Mouse (Mus musculus) monocyte, adult 2 months (primary cell): Measurements from ENCODE around the gene Tmprss6.

ENCODE experiments used
- DNase-seq, 2 experiments: peaks; one replicate each; pipeline ENCODE4 v3.0.0; 2022; ENCODE audit warnings: low spot score in 2 of 2, low read depth in 1 of 2

Gene Tmprss6

GRCm38 (mm10) chr15:78422046-78422956 lies 46.1 kb downstream of the Tmprss6 start:
- peak in 1 of 2 experiments; percentile 79 for DNase-seq

GRCm38 (mm10) chr15:78420395-78420794 lies 48.0 kb downstream of the Tmprss6 start:
- no peak for DNase-seq

DNA sequence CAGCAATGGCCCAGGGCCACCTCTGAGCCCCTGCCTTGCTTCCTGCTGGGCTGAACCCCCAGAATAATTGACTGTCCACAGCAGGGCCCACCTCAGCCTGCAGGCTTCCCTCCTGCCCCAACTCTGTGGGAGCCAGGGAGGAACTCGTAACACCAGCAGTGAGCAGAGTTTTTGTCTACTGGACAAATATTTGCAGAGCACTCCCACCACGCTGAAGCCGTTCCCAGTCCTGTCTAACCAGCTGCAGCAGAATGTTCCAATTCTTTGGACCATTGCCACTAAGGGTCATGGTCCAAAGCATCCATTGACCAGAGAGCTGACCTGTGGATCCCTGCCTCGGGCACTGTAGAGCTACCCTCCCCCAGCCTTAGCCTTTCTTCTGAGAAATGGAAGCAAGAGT lies 51.5 kb downstream of the Tmprss6 start:
- DNase-seq, result no peak

- DNase-seq, result no peak
Observed at GRCm38 (mm10) chr15:78414157-78414556, 54.3 kb downstream of the Tmprss6 start.

DNA sequence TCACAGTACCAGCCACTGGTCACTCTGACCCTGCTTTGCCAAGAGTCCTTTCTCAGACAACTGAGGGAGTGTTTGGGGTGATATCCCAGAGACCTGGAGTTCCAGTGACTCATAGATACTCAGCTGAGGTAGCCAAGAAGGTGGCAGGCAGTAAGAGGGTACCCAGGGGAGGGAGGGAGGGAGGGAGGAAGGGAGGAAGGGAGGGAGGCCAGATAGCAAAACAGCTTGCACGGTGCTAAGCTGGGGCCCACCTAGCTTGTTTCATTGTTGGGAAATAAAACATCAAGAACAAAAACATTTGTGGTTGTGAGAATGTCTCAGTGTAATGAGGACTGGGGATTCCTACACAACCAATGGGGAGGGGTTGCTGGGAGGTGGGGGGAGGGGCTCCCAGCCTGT lies 54.7 kb downstream of the Tmprss6 start:
- DNase-seq, result no peak

DNA sequence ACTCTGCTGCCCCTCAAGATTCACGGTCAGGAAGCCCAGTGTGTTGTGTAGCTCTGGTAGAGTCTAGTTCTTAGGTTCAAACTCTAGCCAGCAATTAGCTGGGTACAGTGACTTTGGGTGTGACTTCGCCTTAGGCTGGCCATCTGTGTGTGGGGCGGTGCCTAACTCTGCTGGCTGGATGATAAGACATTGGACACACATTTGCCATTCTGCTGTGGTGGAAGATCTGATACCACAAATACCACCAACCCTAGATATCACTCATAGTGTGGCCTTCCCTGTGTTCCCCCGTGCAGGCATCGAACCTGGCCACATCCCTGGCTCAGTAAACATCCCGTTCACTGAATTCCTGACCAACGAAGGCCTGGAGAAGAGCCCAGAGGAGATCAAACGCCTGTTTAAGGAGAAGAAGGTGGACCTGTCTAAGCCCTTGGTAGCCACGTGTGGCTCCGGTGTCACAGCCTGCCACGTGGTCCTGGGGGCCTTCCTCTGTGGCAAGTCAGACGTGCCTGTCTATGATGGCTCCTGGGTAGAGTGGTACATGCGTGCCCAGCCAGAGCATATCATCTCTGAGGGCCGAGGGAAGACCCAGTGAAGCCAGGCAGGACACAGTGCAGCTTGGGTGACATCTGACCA lies 55.2 kb downstream of the Tmprss6 start:
- no peak for DNase-seq

- no peak for DNase-seq
Observed at GRCm38 (mm10) chr15:78409570-78410052, 58.8 kb downstream of the Tmprss6 start.

GRCm38 (mm10) chr15:78406293-78406934 lies 62.0 kb downstream of the Tmprss6 start, which contains the start of gene Mpst:
Gene Mpst, plus strand, starts transcription at chr15:78406416.
- peak; percentile 58 to 83 for DNase-seq

DNA sequence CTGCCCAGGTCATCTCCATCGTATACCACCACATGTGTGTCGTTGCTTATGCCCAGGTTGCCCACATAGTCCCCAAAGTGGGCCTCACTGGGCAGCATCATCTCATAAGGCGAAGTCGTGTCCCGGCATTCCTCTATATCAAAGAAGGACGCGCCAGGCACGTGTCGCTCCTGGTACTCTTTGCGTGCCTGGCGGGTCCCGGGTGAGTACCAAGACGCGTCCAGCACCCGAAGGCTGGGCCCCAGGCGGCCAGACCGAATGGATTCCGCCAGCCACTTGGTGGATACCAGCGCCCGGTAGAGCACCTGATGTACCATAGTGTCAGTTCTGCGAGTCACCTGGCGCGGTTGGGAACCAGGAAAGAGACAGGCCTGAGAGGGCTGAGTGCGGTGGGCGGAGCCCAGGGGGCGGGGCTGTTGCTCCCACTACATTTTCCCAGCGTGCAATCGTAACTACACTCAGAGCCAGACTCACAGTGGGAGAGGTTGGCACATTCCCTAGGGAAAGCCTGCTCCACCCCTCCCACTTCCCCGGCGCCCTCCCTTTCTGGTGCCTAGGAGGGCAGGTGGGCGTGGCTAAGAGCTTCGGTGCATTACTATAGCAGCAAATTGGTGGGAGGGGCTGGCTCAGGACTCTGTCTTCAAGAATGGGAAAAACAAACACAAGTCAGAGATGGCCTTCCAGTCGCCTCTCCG lies 62.8 kb downstream of the Tmprss6 start, which contains the start of gene Tst:
TSS of gene Tst (minus strand) at position 391 of the 695 bp plus-strand sequence.
- DNase-seq, result peak in 1 of 2 experiments; percentile 40

- DNase-seq, result no peak
Observed at GRCm38 (mm10) chr15:78405098-78405497, 63.3 kb downstream of the Tmprss6 start.

DNA sequence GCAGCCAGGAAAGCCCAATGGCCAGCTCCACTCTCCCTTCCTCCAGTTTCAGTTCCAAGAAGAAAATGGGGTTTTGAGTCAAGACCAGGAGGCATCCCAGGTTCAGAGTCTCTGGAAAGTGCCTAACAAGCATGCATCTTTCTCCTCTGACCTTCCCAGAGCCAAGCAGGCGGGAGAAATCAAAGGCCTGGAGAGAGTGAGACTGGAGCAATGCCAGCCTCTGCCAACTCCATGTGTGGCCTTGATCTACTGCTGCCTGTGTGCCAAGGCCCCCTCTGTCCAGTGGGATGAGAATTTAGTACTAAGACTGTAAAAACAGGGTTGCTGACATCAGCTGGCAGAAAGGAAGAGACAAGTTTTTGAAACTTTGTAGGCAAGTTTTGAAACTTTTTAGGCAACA lies 64.5 kb downstream of the Tmprss6 start:
- DNase-seq, result no peak

DNA sequence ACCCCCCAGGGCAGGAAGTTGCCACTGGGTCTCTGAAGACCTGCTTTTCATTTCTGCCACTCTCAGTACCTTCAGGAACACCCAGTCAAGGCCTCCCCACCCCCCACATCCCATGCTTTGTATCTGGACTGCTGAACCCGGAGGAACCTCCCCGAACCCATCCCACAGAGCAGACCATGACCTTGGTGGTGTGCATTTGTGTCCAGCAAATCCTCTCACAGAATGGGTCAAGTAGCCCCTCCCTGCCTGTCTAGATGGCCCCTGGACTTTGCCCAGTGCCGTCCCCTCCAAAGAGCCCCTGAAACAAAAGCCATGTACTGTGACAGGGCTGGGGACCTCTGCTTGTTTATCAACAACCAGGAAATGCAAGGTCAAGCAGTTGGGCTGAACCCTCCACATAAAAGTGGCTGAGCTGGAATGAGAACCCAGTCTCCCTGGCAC lies 65.1 kb downstream of the Tmprss6 start:
- DNase-seq, result no peak

GRCm38 (mm10) chr15:78402423-78402822 lies 66.0 kb downstream of the Tmprss6 start:
- no peak for DNase-seq

DNA sequence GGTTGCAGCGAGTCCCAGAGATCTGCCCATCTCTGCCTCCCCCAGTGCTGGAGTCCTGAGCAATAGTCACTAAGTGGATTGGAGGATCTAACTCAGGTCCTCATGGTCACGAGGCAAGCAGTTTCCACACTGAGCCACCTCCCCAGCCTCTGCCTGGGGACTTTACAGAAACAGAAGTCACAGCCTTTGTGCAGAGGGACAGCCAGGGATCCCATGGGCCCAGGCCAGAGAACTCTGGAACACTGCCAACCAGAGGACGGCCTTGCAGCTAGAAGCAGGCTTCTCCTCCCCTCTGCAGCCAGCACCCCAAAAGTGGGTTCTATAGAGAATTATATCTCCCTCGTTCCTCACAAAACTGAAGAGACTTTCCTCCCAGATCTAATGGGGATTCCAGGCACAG lies 66.5 kb downstream of the Tmprss6 start:
- DNase-seq, result no peak

GRCm38 (mm10) chr15:78401345-78401744 lies 67.1 kb downstream of the Tmprss6 start:
- no peak for DNase-seq

DNA sequence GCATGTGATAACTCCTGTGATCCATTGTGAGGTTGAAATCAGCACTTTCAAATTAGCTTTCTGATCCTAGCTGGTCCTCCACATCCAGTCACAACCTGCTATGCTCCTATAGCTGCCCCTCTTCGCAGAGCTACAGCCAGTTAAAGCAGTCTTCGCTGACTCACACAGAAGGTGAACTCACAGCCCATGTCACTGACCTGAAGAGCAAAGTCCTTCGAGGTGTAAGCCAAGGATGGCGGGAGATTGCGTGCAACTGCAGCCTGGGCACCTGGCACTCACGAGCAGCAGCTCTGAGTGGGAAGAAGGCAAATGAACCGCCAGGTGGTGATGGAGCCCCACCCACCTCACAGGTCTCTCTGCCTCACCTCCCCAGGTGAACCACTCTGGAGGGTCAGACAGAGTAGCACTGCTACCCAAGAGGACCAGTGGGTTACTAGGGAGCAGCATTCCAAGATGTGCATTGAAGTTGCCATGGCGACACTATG lies 72.9 kb downstream of the Tmprss6 start, which contains the start of gene Tex33:
TSS of gene Tex33 (minus strand) at position 435 of the 485 bp plus-strand sequence.
- DNase-seq, result no peak

DNA sequence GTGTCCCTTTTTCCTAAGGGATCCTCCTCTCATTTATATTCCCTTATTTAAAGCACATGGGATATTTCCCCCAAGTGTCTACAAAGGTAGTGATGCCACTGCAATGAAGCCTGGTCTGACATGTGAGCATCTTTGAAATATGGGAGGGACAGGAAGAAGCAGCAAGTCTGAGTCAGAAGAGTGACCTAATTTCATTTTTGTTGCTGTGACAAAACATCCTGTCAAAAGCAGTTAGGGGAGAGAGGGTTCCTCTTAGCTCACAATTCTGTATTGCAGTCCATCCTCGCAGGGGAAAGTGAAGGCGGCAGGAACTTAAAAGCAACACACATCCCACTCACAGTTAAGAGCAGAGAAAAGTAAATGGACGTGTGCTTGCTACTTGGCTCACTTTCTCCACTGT lies 77.6 kb downstream of the Tmprss6 start:
- no peak for DNase-seq
